Mouse (Mus musculus) cerebellum, adult 9-10 months (tissue): Measurements from ENCODE around the gene Spata2l.
A peak's percentile ranks its signal among the peaks of the same experiment; 100 is the strongest.
"Not testable (repeated sequence)": the region's sequence is repeated elsewhere in the genome, so short reads cannot be mapped to it uniquely, and the experiment has no call there.

Experiments
- DNase-seq: peaks from one replicate; pipeline ENCODE4 v3.0.0; 2022

Gene Spata2l

DNA sequence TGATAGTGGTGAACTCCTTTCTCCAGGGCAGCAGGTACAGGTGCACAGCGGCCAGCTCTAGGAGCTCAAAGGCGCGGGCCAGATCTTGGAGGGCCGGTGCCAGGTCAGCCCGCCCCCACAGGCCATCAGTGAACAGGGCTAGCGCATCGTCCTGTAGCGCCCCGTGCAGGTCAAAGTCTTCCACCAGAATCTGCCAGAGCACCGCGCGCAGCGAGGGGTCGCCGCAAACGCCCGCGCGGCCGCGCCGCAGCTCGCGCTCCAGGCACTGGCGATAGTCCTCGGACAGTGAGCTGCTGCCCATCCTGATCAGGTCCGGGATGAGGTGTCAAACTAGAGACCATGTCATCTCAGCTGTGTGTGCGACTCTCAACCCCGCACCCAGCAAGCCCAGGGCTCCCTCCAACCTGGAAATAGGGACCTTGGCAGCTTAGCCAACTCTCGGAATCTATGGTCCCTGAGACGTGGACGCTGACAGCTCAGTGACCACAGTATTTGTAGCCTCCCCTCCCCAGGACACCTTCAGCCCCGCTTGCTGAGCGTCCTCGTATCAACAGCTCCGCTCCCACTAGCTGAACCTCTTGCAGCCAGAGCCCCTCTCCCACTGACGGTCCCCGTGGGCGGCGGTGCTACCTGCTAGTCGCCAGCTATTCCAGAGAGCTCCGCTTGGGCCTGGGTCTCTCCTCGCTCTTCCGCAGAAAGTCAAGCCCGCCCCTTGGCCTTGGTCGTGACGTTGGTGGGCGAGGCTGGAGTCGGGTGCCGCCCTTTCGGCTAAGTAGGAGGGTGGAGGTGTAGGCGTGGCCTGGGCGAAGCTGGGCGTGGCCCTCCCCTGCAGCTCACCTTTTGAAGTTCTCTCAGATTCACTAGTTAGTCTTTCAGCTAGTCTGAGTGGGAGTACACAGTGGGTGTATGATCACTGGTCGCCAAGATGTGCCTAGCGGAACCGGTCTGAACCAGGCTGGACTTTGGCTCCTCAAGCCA, at the start of gene Spata2l:
Gene Spata2l, minus strand, starts transcription at position 714 of the 978 bp plus-strand sequence.
- peak; percentile 85 for DNase-seq

DNA sequence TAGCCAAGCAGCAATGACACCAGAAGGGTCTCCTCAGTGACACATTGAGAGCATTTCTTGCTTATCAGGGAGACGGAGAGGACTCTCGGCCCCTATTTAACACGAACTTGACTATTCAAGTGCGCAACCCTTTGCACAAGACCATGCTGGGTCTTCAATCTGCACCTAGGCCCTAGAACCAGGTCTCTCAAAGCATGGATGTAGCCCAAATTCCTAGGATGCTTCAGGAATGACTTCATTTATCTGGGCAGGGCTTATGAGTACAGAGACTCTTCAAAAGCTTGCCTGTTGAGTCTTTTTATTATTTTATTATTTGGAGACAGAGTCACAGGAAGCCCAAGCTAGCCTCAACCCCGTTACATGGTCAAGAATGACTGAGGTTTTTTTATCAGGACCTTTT, 48.5 kb upstream of the Spata2l start:
- no peak for DNase-seq

DNA sequence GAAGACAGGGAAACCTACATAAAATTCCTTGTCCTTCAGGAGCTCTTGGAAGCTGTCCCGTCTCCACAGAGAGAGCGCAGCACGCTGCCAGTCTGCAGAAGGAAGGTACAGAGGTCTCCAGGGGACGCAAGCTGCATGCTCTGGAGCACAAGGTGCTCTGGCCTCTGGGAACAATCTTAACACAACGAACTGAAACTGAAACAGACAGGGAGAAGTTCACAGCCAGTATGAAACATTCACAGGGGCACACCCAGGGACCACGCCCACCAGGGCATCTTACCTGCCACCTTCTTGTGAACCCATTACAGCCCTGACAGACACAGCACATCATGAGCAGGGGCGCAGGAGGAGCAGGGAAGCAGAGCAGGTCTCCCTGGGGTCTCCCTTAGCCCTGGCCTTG, 48.0 kb upstream of the Spata2l start:
- no peak for DNase-seq

DNA sequence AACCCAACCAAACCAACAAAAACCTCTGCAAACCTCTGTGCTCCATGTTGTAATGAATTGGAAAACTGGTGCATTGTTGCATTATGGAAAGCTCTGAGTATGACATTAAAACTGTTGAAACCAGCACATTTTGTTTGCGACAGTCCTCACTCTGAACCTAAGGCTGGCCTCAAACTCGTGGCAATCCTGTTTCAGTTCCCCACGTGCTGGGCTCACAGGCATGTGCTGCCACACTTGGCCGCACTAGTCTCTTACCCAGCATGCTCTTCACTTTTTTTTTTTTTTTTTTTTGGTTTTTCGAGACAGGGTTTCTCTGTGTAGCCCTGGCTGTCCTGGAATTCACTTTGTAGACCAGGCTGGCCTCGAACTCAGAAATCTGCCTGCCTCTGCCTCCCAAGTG, 47.0 kb upstream of the Spata2l start:
- DNase-seq, result not testable (repeated sequence)

DNA sequence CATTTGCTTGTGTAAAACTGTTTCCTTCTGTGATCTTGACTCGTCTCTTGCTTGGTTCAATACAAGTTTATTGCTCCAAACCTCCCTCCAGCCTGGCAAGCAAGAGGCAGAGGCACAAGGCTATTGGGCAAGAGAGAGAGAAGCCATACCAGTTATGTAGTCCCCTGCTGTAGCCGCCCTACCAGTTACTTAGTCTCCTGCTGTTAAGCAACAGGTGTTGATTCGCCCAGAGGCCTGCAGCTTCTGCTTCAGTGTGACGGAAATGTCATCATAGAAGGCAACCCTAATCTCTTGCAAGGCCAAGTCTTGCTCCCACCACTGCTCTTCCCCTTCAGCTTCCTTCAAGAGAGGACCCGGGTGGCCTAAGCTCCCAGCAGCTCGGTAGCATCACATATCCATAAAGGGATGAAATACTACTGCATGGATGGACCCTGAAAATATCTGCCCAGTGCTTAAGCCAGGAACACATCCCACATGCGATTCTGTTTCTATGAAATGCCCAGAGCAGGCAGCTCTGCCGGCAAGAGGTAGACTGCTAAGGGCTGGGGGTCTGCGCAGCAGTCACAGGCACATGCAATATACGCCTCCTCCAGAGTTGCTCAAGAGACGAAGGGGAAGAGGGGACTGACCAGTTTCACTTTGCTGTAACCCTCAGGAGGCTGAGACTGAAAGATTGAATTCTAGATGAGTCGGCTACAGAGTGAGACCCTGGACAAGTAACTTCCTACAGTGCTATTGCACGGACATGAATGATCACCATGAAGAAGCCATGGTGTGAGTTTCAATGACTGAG, 44.5 kb upstream of the Spata2l start:
- no peak for DNase-seq

DNA sequence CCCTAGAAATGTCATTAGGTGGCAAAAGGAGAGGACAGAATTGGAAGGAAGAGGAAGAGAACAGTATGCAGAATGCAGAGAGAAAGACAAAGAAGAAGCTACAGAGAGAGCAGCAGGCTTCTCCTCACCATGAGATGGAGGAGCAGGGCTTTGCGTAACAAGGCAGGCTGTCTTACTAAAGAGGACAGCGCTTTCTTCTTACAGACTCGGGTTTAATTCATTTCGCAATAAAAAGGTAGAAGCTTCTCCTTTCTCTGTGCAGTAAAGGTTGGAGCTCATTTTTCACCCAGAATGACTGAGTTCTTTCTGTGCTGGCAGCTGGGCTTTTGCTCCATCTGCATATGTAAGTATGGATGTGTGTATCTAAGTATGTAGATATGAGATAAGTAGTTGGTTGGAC, 43.8 kb upstream of the Spata2l start:
- DNase-seq, result no peak

DNA sequence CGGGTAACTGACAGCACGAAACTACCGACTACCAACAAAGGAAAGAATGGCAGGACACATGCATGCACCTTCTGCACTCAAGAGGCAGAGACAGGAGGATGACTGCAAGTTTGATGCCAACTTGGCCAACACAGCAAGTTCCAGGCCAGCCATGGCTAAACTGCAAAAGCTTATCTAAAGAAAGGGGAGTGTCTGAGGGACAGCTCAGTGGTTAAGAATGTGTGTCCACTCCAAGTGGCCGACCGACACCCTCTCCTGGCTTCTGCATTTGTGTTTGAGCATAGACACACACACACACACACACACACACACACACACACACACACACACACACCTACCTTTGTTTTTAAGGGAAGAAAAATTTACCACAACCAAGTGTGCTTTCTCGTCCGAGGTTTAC, 42.4 kb upstream of the Spata2l start:
- no peak for DNase-seq

DNA sequence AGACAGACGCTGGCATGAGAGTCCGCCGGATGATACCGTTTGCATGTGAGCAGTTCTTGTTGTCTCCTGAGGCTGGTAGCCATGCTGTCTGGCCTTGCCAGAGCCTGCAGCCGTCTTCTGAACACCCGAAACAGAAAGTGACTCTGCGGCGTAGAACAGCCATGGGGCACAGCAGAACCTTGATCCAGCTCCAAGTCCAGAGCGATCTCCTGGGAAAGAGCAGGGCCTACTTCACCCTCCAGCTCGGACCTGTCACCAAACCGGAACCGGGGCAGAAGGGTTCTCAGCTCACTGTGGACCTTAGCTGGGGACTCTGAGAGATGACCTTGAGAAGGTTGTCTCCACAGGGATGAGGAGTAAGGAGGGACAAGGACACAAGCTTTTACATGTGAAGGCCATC, 39.1 kb upstream of the Spata2l start:
- no peak for DNase-seq

DNA sequence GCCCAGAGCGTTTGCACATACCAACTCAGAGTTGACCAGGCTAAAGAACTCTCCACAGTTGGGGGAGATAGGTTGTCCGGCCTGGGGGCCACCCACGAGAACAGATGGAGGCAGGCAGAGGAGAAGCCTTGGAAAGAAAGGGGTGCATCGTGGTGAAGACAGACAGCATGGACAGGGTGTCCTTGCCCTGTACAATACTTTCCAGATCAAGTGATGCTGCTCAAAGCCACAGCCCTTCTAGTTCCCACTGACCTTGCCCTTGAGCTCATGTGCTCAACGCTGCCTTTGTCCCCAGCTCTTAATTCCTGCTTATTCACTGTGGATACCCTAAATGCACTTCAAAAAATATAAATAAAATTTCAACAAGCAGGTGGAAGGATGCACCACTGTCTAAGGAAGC, 38.4 kb upstream of the Spata2l start:
- DNase-seq, result no peak

DNA sequence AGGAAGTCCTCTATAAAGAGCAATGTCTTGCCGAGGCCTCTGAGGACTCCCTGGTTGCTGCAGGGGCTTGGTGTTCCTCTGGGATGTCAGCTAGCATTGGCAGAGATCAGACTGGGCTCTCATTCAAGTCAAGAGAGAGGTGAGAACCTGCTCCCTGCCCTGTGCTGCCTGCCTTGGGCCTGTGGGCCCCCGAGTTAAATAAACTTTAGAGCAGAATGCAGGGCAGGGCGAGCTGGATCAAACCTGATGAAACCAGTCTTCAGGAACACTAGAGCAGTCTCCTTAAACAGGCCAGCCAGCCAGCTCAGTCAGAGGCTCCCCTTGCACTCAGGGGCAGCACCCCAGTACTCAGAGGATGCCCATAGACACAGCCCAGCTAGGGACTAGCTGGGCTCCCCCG, 35.9 kb upstream of the Spata2l start:
- DNase-seq, result no peak

DNA sequence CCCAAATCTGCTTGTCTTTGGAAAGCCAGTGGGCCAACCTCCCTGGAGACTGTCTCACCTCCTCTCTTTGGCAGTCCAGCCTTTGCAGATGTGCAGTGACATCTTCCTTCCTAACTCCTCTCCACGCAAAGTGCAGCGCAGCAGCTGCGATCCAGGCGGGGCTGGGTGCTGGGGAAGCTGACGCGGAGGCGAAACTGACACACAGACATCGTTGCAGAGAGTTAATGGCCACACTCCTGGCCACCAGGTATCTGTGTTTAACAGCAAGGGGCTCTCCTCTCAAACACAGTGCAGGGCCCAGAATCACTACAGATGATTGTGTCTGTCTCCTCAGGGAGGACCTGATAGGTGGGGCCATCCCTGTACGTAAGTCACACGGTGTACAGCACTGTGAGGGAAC, 35.1 kb upstream of the Spata2l start:
- no peak for DNase-seq

DNA sequence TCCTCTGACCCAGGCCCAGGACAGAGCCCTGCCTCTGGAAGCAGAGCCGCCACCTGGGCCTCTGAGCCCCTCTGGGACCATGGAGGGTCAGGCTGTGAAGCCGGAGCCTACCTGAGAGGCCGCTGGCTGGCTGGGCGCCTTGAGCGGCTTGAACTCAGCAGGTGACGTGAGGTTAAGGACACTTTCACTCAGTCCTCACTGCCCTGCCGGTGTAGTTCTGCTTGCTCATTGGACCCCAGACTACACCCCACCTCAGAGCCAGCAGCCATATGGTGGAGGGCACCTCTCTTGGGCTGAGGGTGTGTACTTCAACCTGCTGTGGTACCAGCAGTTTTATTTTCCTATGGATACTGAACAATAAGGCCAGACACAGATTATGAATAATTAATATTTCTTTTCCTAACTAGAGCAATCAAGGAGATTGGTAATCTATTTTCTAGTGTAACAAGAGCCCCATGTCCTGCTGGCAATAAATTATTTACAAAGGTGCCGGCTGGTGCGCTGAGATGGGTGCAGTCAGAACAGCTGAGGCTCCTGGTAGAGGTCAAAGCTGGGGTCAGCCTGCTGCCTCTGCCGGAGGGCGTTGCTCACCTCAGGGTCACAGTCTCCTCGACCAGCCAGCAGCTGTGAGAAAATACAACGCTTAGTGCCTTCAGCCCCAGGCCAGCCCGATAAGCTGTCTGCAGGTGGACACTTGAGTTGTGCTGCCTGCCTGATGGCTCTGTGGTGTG, 32.1 kb upstream of the Spata2l start:
- no peak for DNase-seq

DNA sequence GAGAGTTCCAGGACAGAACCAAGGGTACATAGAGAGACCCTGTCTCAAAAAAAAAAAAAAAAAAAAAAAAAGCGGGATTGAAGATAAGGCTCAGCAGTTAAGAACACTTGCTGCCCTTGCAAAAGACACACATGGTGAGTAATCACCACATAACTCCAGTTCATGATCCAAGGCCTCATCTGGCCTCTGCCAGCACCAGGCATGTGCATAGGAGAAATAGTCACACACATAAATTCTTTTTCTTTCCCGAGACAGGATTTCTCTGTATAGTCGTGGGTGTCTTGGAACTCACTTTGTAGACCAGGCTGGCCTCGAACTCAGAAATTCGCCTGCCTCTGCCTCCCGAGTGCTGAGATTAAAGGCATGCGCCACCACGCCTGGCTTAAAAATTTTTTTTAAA, 21.6 kb upstream of the Spata2l start:
- DNase-seq, result not testable (repeated sequence)

DNA sequence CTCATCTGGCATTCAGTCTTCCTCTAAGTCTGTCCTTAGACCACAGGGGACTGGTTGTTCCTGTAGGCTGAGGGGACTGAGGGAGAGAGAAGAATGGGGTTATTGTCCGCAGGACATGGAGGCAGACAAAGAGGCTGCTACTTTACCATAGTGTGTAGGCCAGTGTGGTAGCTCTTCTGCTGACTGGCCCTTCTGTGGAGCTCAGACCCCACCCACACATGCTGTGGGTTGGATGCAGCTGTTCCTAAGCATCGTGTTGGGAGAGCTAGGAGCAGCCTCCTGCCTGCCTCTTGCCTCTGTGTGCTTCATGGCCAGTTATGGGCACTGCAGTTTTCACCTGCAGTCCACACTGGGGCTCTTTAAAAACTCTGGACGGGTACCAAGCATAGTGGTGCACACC, 21.1 kb upstream of the Spata2l start:
- DNase-seq, result no peak

DNA sequence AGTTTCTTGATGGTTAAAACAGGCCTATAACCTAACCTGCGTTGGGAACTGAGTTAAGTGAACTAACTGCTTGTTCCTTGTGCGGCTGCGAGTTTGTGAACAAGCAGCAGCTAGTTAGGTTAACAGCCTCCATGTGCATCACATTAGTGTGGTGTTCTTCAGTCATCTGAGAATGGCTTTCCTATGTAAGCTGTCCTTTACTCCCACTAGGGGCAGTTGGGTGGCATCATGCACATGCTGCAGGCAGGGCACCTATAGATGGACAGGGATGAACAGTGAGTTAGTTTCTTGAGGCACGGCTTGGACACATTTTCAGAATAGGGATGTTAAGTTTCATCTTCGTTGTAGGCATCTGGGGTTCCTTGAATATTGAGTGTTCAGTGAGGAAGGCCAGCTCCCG, 19.1 kb upstream of the Spata2l start:
- DNase-seq, result no peak

DNA sequence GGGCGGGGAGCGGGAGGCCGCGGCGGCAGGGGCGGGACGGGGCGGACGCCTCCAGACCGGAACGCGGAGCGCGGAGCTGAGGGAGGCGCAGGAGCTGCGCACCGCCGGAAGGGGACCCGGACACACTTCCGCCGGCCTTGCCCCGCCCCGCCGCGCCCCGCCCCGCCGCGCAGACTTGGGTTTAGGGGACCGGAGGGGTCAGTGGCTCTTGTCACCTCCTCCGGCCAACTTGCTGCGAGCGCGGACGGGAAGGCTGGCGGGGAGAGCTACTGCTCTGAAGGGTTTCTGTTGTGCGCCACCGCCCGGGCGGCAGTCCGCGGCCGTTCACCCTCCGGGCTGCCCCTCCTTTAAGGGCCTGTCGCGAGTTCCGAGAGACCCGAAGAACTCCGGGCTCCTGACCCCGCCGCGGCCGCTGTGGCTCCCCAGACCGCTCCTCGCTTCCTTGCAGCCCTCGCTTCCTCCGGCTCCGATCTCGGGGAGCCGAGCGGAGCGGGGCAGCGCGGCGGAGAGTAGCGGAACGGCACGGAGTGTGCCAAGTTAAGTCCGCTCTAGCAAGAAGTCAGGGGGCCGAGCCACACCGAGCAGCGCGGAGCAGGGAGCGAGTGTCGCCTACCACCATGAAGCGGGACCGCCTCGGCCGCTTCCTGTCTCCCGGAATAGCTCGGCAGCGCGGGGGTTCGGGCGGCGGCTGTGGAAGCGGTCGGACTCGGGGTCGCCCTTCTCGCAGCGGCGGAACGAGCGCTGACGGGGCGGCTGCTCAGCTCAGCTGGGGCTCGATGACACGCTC, 18.3 kb upstream of the Spata2l start, which contains the start of the genes Zfp276 and Vps9d1:
Gene Zfp276, plus strand, starts transcription at position 97 of the 787 bp plus-strand sequence.
Gene Vps9d1, minus strand, starts transcription at position 250 of the 787 bp plus-strand sequence.
- DNase-seq, result peak; percentile 73

DNA sequence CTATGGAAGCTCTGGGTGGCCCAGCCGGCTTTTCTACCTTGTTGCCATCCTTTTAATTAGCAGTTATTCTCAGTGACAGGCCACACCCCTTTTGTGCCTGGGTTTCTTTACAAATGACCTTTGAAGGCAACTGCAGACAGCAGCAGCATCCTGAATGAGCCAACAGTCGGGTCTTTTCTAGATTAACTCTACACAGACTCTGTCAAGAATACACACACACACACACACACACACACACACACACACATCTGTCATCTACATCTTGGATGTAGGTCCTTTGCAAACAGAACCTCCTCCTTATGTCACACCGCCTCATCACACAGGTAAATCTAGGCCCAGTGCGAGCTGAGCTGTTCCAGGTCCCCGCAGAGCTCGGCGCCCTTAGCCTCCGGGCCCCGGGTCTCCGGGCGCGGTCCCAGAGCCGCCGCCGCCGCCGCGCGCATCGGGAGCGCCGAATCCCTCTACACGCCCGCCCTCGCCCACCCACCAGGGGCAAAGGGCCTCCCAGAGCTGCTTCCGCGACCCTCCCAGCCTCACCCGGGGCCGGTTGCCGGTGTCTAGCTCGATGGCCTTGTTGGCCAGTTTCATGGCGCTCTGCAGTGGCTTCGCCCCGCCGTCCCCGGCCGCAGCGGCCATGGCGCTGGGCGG, 17.5 kb upstream of the Spata2l start:
- peak; percentile 37 for DNase-seq

DNA sequence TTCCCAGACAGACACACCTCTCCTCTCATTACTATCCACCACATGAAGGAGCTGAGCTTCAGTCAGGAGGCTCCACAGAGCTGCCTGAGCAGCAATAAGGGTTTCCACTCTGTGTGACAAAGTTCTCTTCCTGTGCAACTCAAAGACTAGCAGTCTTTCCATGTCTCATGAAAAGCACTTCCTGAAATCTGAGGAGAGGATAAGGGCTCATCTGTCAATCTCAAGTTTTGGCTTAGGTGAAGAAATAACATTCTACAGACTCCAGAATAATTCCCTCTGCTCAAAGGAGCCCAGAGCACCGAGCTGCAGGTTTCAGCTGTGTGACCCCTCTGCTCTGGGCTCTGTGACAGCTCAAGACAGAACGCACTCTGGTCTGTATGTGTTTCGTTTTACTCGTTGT, 16.9 kb upstream of the Spata2l start:
- DNase-seq, result no peak

DNA sequence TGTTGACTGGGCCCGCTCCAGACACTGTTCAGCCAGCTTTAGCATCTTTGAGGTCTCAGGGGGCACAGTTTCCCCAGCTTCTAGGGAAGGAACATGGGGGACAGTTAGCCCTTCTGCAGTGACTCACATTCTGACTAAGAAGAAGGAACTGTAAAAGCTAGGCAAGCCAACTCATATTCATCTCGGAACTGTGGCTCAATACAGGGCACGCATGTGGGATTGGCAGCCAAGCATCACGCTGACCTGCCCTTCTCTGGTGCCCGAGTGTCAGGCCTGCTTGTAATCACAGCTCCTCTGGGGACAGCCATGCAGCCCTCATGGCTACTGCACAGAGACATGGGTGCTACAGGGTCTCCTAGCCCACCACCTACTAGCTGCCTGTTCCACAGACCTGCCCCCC, 14.9 kb upstream of the Spata2l start:
- DNase-seq, result no peak

DNA sequence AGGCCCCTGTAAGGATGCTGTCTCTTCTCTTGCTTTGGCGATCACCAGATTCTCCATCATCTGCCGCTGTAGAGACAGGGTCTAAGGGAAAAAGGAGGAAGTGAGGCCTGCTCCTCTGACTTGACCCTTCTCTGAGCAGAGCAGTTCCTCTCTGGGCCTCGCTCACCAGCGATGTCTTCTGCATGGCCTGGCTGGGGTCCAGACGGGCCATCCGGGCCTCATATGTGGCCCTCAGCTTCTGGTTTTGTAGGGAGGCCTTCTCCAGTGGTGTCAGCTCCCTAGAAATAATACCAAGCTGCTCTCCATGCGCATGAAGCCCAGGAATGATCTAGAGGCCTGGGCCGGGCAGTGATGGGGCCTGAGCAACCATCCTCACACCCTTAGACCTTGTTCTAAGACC, 12.6 kb upstream of the Spata2l start:
- DNase-seq, result no peak

DNA sequence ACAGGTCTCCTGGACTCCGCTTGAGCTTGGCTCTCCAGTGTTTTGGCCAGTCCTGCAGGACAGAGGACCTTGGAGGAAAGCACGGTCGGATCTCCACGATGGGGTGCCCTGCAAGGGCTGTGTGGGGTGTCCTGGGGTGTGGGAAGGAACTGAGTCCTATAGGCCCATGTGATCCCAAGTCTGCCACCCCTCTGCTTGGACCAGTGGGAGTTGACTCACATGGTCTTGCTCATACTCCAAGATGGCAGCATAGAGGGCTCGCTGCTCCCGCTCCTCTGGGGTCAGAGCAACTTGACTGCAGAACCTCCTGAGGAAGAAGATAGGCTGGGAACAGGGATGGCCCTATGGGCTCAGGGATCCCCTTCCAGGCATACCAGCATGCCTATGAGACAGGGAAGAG, 11.7 kb upstream of the Spata2l start:
- no peak for DNase-seq

DNA sequence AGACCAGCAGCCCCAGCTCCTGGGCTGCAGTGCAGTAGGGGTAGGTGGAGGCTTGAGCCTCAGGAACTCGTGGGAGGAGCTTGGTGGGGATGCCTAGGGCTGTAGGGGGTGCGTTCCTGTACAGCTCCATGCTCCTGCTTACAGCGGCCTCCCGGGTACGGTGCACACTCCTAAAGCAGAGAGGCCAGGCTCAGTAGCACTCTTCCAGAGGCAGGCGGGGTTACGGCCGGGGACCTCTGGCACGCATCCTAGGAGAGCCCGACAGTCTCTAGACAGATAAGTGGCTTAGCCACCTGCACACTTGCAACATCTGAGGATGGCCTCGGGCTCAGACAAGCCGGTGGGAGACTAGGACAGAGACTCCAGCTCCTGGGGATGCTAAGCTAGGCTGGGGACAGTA, 9.5 kb upstream of the Spata2l start:
- no peak for DNase-seq
